Mouse (Mus musculus) hindbrain, embryonic 11.5 days (tissue): ENCODE results near the gene Fndc7. TPM values are rescaled to one million over a fixed set of nuclear protein-coding genes. Genes with fewer than 3 reads are reported as not detected.

Source experiments
- ATAC-seq: fragments of 200-750 bp; cut with Nextera tagmentation; 2 replicates; pipeline ENCODE4 v1.8.0; 2017; ENCODE audit warnings: mild to moderate bottlenecking, moderate TSS enrichment, moderate library complexity; ENCODE audit not compliant: low FRiP score
- DNase-seq: peaks from one replicate; pipeline ENCODE4 v3.0.0-alpha.2; 2015; ENCODE audit warnings: low spot score
- H3K27ac ChIP-seq: fragments of 300-500 bp; sonication (generic); 2 replicates; pipeline ENCODE4 v1.5.1; 2014; ENCODE audit warnings: mild to moderate bottlenecking, low read depth, low read length
- H3K27me3 ChIP-seq: fragments of 300-500 bp; sonication (generic); 2 replicates; pipeline ENCODE4 v1.6.1; 2014; ENCODE audit warnings: mild to moderate bottlenecking, low read length, moderate library complexity, mixed read lengths; ENCODE audit not compliant: control insufficient read depth, insufficient read depth
- H3K36me3 ChIP-seq: fragments of 300-500 bp; sonication (generic); 2 replicates; pipeline ENCODE4 v1.6.1; 2014; ENCODE audit warnings: mild to moderate bottlenecking, low read length, moderate library complexity, mixed read lengths; ENCODE audit not compliant: control insufficient read depth, insufficient read depth
- H3K4me1 ChIP-seq: fragments of 300-500 bp; sonication (generic); replicated peaks from 2 replicates; pipeline ENCODE4 v1.6.1; 2014; ENCODE audit warnings: low read length, mixed read lengths; ENCODE audit not compliant: control insufficient read depth, insufficient read depth
- H3K4me2 ChIP-seq: fragments of 300-500 bp; sonication (generic); replicated peaks from 2 replicates; pipeline ENCODE4 v1.6.1; 2014; ENCODE audit warnings: mild to moderate bottlenecking, low read depth, low read length
- H3K4me3 ChIP-seq: fragments of 300-500 bp; sonication (generic); 2 replicates; pipeline ENCODE4 v1.5.1; 2014; ENCODE audit warnings: low read depth, low read length
- H3K9ac ChIP-seq: fragments of 300-500 bp; sonication (generic); 2 replicates; pipeline ENCODE4 v1.6.1; 2014; ENCODE audit warnings: low read depth, low read length
- H3K9me3 ChIP-seq: fragments of 300-500 bp; sonication (generic); 2 replicates; pipeline ENCODE4 v1.6.1; 2016; ENCODE audit warnings: low read length; ENCODE audit not compliant: control insufficient read depth
- WGBS: fragments of 180-500 bp; shearing (Covaris S2); extraction: QIAGEN DNeasy Blood & Tissue Kit; methylation state at CpG from one replicate; pipeline ENCODE4 v1.1.7; 2014; 5-methylcytosine and 5-hydroxymethylcytosine counted together
- polyA plus RNA-seq: library from polyadenylated mRNA; unstranded; fragments of >200 nt; fragmentation: Nextera tagmentation; extraction: Ambion mirVana; gene quantifications from 2 replicates; pipeline ENCODE4 v1.2.1, GENCODE M21; 2014

Fndc7 gene
- polyA plus RNA-seq: 0.28 TPM in 1 of 2 replicates, not detected in the other

DNA sequence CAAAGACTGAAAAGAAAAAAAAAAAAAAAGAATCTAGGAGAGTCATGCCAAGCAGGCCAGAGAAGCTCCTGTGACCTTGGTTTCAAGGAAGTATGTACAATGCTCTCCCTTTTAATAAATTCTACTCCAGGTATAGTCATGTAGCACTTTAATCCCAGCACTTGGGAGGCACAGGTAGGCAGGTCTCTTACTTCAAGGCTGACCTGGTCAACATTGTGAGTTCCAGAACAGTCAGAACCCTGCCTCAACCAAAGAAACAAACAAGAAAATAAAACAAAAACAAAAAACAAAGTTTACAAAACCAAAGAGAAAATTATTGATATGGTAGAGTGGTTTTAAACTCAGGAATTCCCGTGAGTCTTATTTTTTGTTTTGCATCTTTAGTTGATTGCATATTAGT lies at the start of gene Fndc7:
Gene Fndc7 (minus strand): TSS at position 101 of the 400 bp plus-strand sequence.
- H3K27me3 ChIP-seq: no peaks in the 10 kb centered on the region
- no peak within 1 kb of the TSS for H3K4me3 ChIP-seq
- no peaks in the 10 kb centered on the region for H3K36me3 ChIP-seq
- 98% methylated on average over 1 of the region's 1 CpGs for WGBS
- H3K9ac ChIP-seq: no peak within 1 kb of the TSS
- no peak for DNase-seq
- no peak within 1 kb of the TSS for H3K4me2 ChIP-seq
- no peak within 1 kb of the TSS for H3K27ac ChIP-seq
- no peaks in the 10 kb centered on the region for H3K4me1 ChIP-seq
- H3K9me3 ChIP-seq: no peaks in the 10 kb centered on the region
- no peak for ATAC-seq

DNA sequence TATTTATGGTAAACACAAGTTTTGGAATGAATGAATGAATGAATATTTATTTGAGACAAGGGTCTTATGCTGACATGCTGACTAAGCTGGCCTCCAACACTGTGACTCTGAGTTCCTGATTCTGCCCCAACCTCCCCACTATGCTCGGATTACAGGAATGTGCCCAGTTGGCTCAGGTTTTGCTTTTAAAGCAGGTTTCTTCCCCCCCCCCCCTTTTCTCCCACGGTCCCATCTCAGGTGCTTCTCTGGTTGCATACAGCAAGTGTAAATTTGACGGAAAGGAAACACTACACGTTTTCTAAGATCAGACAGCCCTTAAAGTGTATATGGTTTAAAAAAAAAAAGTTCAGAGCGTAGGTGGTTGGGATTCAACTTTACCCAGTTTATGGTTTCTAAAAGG lies 49.8 kb upstream of the Fndc7 start, which contains the start of gene Henmt1:
Gene Henmt1 (plus strand): TSS at position 301 of the 400 bp plus-strand sequence.
- Histone ChIP-seq H3K4me3 (peak within 1 kb of the TSS; percentile 16; the same call in 1 of the 2 replicates), H3K9ac (no peak within 1 kb of the TSS), H3K4me1 (no peaks in the 10 kb centered on the region), H3K36me3 (no peaks in the 10 kb centered on the region), H3K9me3 (no peaks in the 10 kb centered on the region), H3K4me2 (peak within 1 kb of the TSS; percentile 40), H3K27me3 (no peaks in the 10 kb centered on the region), H3K27ac (no peak within 1 kb of the TSS)
- ATAC-seq: no peak
- WGBS: 82% methylated on average over 5 of the region's 5 CpGs
- no peak for DNase-seq

DNA sequence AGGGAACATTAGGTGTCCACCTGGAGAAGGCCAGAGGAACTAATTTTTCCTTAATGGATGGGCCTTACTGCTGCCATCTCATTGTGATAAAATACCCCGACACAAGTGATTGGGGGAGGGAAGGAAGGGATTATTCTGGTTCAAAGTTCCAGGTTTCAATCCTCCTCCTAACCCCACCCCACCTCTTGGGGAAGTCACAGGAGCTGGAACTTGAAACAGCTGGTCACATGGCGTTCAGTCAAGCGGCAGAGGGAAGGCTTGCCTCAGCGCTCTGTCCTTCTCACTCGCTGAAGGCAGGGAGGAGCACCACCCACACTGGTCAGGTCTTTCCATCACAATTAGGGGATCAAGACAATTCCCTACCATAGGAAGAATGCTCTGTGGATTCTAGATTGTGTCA lies 48.9 kb upstream of the Fndc7 start:
- DNase-seq (no peak), ATAC-seq (no peak)
- no peak overlapping the region for H3K27ac ChIP-seq
- H3K4me2 ChIP-seq: no peak overlapping the region
- no peaks in the 10 kb centered on the region for H3K9me3 ChIP-seq
- H3K4me1 ChIP-seq: no peaks in the 10 kb centered on the region
- 91% methylated on average over 5 of the region's 5 CpGs for WGBS
- H3K9ac ChIP-seq: no peak overlapping the region
- no peaks in the 10 kb centered on the region for H3K27me3 ChIP-seq
- H3K36me3 ChIP-seq: no peaks in the 10 kb centered on the region
- H3K4me3 ChIP-seq: no peak overlapping the region

DNA sequence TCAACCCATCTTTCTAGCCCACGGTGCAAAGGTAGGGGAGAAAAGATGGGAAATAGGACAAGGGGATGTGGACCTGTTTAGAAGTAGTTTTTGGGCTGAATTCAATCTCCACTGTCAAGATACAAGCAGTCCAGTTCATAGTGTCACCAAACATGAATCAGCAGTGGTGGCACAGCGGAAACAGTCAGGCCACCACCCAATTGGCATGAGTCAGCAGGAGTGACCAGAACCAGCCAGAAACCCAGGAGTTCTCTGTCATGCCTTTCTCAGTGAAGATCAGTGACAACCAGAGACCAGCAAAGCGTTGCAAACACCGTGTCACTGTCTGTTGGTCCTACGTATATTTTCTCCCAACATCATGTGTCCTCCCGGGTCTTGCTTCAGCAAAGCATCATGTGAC lies 43.7 kb upstream of the Fndc7 start:
- WGBS: 93% methylated on average over 6 of the region's 6 CpGs
- ATAC-seq: no peak

DNA sequence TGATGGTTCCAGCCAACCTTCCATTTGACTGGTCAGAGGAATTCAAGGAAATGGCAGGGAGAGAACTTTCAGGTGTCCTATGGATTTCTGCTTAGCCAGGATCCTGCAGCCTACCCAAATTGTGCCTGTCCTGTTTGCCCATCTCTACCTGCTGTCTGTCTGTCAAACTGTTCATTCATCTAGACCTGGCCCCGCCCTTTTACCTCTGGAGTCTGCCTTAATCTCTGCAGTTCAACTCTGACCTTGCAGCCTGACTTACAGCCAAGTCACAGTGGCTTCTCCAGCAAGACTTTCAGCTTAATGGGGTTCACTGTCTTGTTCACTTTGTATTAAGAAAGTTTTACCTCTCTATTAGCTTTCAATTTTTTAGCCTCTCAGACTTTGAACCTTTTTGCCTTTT lies 36.5 kb upstream of the Fndc7 start:
- Histone ChIP-seq H3K4me1 (no peaks in the 10 kb centered on the region), H3K9me3 (no peaks in the 10 kb centered on the region), H3K4me3 (no peak overlapping the region), H3K9ac (no peak overlapping the region), H3K27me3 (no peaks in the 10 kb centered on the region), H3K36me3 (no peaks in the 10 kb centered on the region), H3K27ac (no peak overlapping the region), H3K4me2 (no peak overlapping the region)
- ATAC-seq (no peak), DNase-seq (no peak)
- 75% methylated on average over 1 of the region's 1 CpGs for WGBS

More for the DNA sequence above, 43.7 kb upstream of the Fndc7 start:
- no peak for DNase-seq
- Histone ChIP-seq H3K27ac (no peak overlapping the region), H3K9me3 (no peaks in the 10 kb centered on the region), H3K4me1 (no peaks in the 10 kb centered on the region), H3K36me3 (no peaks in the 10 kb centered on the region), H3K9ac (no peak overlapping the region), H3K27me3 (no peaks in the 10 kb centered on the region), H3K4me2 (no peak overlapping the region), H3K4me3 (no peak overlapping the region)

DNA sequence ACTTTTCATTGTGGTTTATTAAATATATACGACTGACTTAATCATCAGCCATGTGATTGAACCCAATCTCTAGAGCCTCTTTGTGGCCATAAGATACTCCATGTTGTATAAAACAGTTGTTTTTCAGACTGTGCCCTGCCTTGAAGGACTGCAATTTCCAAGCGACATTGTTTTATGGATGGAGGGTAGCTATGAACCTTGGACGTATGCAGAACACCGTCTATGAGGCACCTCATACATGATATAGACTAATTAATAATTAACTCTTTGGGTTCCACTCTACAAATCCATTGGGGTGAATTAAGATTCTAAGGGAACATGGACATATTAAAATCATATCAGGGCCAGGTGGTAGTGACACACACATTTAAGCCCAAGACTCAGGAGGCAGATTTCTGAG lies 35.9 kb upstream of the Fndc7 start:
- Histone ChIP-seq H3K4me2 (no peak overlapping the region), H3K4me1 (no peaks in the 10 kb centered on the region), H3K9me3 (no peaks in the 10 kb centered on the region), H3K36me3 (no peaks in the 10 kb centered on the region), H3K4me3 (no peak overlapping the region), H3K27me3 (no peaks in the 10 kb centered on the region), H3K27ac (no peak overlapping the region), H3K9ac (no peak overlapping the region)
- ATAC-seq: no peak
- 92% methylated on average over 4 of the region's 4 CpGs for WGBS
- no peak for DNase-seq

DNA sequence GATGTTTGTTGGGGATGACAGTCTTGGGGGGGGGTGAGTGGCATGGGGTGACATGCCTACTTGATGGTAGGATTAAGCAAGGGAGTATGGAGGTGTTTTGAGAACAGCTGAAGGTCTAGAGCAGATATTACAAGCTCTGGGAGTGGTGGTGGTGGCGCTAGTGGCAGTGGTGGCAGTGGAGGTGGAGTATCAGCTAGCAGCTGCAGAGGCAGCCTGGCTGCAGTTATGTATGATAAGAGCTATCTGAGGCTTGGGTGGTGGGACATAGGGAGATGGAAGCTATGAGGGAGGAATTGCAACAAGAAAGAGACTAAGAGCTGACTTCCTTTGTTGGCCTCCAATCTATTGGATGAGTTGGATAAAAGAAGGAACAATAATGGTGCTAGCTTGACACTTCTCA lies 32.0 kb upstream of the Fndc7 start:
- DNase-seq (no peak), ATAC-seq (no peak)
- Histone ChIP-seq H3K9ac (no peak overlapping the region), H3K27ac (no peak overlapping the region), H3K4me1 (no peaks in the 10 kb centered on the region), H3K4me3 (no peak overlapping the region), H3K9me3 (no peaks in the 10 kb centered on the region), H3K27me3 (no peaks in the 10 kb centered on the region), H3K36me3 (no peaks in the 10 kb centered on the region), H3K4me2 (no peak overlapping the region)
- WGBS: 83% methylated on average over 1 of the region's 1 CpGs

DNA sequence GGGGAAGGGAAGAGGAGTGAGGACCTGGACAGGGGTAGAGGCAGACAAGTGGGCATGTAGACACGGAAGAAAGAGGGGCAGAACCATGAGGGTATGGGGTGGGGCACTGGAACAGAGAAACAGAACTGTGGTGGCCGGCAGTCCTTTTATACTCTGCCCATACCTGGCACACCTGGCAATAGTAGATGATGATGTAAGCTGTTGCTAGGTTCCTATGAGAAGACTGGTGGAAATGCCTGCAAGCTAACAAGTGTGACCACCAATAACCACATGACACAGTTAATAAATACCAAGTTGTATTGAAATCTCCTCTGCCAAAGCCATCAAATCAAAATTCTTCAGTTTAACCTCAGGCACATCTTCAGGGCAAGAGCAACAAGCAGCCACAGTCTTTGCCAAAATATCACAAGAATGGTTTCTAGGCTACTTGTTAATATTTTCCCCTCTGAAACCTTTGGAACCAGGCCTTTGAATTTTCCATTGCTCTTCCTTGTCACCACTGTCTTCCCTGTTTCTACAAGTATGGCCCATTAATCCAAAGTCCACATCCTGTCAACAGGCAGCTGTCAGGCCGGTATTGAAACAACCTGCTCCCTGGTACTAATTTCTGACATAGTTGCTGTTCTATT lies 30.7 kb upstream of the Fndc7 start:
- H3K4me2 ChIP-seq: no peak overlapping the region
- ATAC-seq: no peak
- no peak overlapping the region for H3K27ac ChIP-seq
- H3K36me3 ChIP-seq: no peaks in the 10 kb centered on the region
- no peaks in the 10 kb centered on the region for H3K27me3 ChIP-seq
- 93% methylated on average over 3 of the region's 3 CpGs for WGBS
- H3K4me3 ChIP-seq: no peak overlapping the region
- H3K4me1 ChIP-seq: no peaks in the 10 kb centered on the region
- H3K9me3 ChIP-seq: no peaks in the 10 kb centered on the region
- DNase-seq: no peak
- H3K9ac ChIP-seq: no peak overlapping the region

DNA sequence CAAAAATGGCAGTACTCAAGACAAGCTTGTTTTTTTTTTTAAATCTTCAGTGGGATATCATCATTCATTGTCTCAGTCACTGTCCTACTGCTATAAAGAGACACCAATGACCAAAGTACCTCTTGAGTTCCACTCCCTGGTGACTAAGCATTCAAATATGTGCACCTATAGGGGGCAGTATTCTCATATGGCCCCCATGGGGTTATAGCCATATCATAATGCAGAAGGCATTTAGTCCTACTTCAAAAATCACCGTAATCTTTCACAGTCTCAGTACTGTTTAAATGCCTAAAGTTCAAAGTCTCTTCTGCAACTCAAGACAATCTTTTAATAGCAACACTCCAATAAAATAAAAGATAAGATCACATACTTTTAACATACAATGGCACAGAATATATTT lies 29.0 kb upstream of the Fndc7 start:
- 95% methylated on average over 1 of the region's 1 CpGs for WGBS
- DNase-seq (no peak), ATAC-seq (no peak)
- H3K36me3 ChIP-seq: no peaks in the 10 kb centered on the region
- H3K9me3 ChIP-seq: no peaks in the 10 kb centered on the region
- H3K27me3 ChIP-seq: no peaks in the 10 kb centered on the region
- H3K4me2 ChIP-seq: no peak overlapping the region
- no peaks in the 10 kb centered on the region for H3K4me1 ChIP-seq
- H3K27ac ChIP-seq: no peak overlapping the region
- H3K9ac ChIP-seq: no peak overlapping the region
- no peak overlapping the region for H3K4me3 ChIP-seq
